Mouse (Mus musculus): ENCODE data around the gene Mknk2. TPM values are rescaled to one million over a fixed set of nuclear protein-coding genes. Genes with fewer than 3 reads are reported as not detected.
A peak's percentile ranks its signal among the peaks of the same experiment; 100 is the strongest.

Mknk2 gene
- polyA plus RNA-seq, 1 experiment from 2014 or later = 110 TPM

- DNase-seq (no peak), ATAC-seq (ENCODE audit: insufficient read depth) (no peak)
- peaks cover 86% of the 10 kb centered on the region for H3K36me3 ChIP-seq (ENCODE audit: insufficient read depth)
- H3K27me3 ChIP-seq (ENCODE audit: insufficient read depth, low read length) = no peaks in the 10 kb centered on the region
- H3K9ac ChIP-seq = no peak overlapping the region; the same call in 1 of the 2 replicates
- no peak overlapping the region for H3K27ac ChIP-seq (ENCODE audit: low read depth)
- H3K4me3 ChIP-seq (ENCODE audit: low read depth, low read length) = no peak overlapping the region
- peaks cover 15% of the 10 kb centered on the region for H3K4me1 ChIP-seq (ENCODE audit: insufficient read depth)
- WGBS = 84% methylated on average over 2 of the region's 2 CpGs
- H3K9me3 ChIP-seq (ENCODE audit: low read depth, low read length) = no peaks in the 10 kb centered on the region
- H3K4me2 ChIP-seq = no peak overlapping the region
- no peak for TF ChIP-seq CTCF (IDR thresholded peaks at IDR 0.05; ENCODE audit: low read depth)
These were observed 7.4 kb downstream of the Mknk2 start for GRCm38 (mm10) chr10:80670531-80670930.

DNA sequence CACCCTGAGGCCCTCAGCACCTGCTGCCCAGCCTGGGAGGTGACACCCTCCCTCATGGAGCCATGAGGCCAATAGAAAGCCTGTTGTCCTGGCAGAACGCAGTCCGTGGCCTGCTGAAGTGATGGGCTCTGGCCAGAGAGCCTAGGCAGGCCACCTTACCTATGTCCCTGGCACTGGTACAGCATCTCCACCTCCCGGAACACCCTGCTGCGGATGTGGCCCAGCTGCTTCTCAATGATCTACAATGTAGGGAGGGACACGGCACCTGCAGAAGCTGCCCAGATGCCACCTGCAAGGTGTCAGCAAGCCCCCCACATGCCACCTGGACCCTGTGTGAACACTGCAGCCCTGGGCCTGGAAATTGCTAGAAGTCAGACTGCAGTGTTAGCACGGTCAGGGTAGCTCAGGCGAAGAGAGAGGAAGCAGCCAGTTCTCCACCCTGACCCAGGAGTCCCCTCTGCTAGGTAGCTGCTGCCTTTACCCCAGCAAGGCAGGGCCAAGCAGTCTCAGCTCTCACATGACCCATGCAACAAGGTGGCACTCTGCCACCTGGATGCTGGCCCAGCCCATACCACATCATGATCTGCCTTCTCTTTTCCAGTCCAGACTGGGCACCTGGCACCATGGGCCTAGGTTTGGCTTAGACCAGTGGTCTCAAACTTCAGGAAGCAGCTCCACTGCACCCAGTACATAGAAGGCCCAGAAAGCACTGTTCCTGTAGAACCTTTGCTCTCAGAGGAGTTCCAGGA lies 8.0 kb downstream of the Mknk2 start:
- peaks cover 90% of the 10 kb centered on the region for H3K36me3 ChIP-seq (ENCODE audit: insufficient read depth)
- no peak overlapping the region for H3K4me2 ChIP-seq
- no peak for DNase-seq
- H3K27ac ChIP-seq (ENCODE audit: low read depth) = no peak overlapping the region
- H3K9ac ChIP-seq = no peak overlapping the region; the same call in 1 of the 2 replicates
- no peaks in the 10 kb centered on the region for H3K9me3 ChIP-seq (ENCODE audit: low read depth, low read length)
- ATAC-seq (ENCODE audit: insufficient read depth) = no peak
- H3K4me3 ChIP-seq (ENCODE audit: low read depth, low read length) = no peak overlapping the region
- no peak for TF ChIP-seq CTCF (IDR thresholded peaks at IDR 0.05; ENCODE audit: low read depth)
- H3K4me1 ChIP-seq (ENCODE audit: insufficient read depth) = peaks cover 17% of the 10 kb centered on the region
- no peaks in the 10 kb centered on the region for H3K27me3 ChIP-seq (ENCODE audit: insufficient read depth, low read length)
- WGBS = 97% methylated on average over 7 of the region's 7 CpGs

DNA sequence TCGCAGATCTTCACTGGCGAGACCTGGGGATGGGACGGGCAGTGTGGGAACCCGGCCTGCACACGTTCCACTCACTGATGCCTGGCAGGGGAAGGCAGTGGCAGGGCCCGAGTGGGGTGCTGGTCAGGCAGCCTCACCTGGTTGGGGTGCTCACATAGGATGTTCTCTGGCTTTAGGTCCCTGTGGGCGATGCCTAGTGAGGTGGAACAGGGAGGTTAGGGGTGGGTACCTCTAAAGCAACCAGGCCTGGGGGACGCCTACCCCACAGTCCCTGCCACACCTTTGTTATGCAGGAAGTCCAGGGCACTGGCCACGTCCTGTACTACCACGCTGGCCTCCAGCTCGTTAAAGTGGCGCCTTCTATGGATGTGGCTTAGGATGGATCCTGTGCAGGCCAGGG lies 8.9 kb downstream of the Mknk2 start:
- no peak for DNase-seq
- Histone ChIP-seq H3K27me3 (ENCODE audit: insufficient read depth, low read length) (no peaks in the 10 kb centered on the region), H3K27ac (ENCODE audit: low read depth) (no peak overlapping the region), H3K9me3 (ENCODE audit: low read depth, low read length) (no peaks in the 10 kb centered on the region), H3K4me3 (ENCODE audit: low read depth, low read length) (no peak overlapping the region), H3K4me2 (no peak overlapping the region), H3K4me1 (ENCODE audit: insufficient read depth) (peaks cover 14% of the 10 kb centered on the region), H3K36me3 (ENCODE audit: insufficient read depth) (peaks cover 85% of the 10 kb centered on the region), H3K9ac (no peak overlapping the region)
- no peak for TF ChIP-seq CTCF (IDR thresholded peaks at IDR 0.05; ENCODE audit: low read depth)
- no peak for ATAC-seq (ENCODE audit: insufficient read depth)
- 87% methylated on average over 12 of the region's 12 CpGs for WGBS

GRCm38 (mm10) chr10:80668614-80669013 lies 9.3 kb downstream of the Mknk2 start:
- peaks cover 83% of the 10 kb centered on the region for H3K36me3 ChIP-seq (ENCODE audit: insufficient read depth)
- DNase-seq (no peak), ATAC-seq (ENCODE audit: insufficient read depth) (no peak)
- no peak overlapping the region for H3K9ac ChIP-seq
- H3K4me2 ChIP-seq = no peak overlapping the region
- TF ChIP-seq CTCF (IDR thresholded peaks at IDR 0.05; ENCODE audit: low read depth) = no peak
- H3K9me3 ChIP-seq (ENCODE audit: low read depth, low read length) = no peaks in the 10 kb centered on the region
- H3K27me3 ChIP-seq (ENCODE audit: insufficient read depth, low read length) = no peaks in the 10 kb centered on the region
- no peak overlapping the region for H3K27ac ChIP-seq (ENCODE audit: low read depth)
- H3K4me1 ChIP-seq (ENCODE audit: insufficient read depth) = peaks cover 14% of the 10 kb centered on the region
- no peak overlapping the region for H3K4me3 ChIP-seq (ENCODE audit: low read depth, low read length)
- WGBS = 84% methylated on average over 11 of the region's 11 CpGs

DNA sequence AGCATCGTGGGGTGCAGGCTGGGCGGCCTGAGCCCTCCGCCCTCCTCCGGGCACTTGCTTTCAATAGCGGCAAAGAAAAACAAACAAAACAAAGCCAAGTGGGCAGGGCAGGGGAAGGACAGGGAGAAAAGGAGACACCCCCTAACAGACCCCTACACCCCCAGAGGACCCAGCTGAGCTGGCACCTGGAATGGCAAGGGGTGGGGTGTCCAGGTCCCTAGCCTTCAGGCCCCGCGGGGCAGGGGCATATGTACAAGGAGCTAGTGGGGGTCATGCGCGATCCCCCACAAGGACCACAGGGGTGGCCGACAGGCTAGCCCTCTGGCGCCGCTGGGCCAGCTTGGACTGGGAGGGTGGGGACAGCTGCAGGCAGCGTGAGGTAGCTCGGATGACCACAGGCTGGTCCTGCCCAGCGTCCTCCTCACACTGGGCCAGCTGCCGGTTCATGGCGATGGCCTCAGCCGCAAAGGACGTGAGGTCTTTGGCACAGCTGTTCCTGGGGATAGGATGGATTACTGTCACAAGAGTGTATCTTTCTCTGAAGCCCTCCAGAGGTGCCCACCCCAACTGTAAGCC lies 11.0 kb downstream of the Mknk2 start:
- H3K9ac ChIP-seq = no peak overlapping the region
- ATAC-seq (ENCODE audit: insufficient read depth) = no peak
- no peak overlapping the region for H3K4me3 ChIP-seq (ENCODE audit: low read depth, low read length)
- no peak for DNase-seq
- H3K27me3 ChIP-seq (ENCODE audit: insufficient read depth, low read length) = no peaks in the 10 kb centered on the region
- no peak overlapping the region for H3K4me2 ChIP-seq
- 64% methylated on average over 19 of the region's 19 CpGs for WGBS
- H3K4me1 ChIP-seq (ENCODE audit: insufficient read depth) = peaks cover 19% of the 10 kb centered on the region
- no peak for TF ChIP-seq CTCF (IDR thresholded peaks at IDR 0.05; ENCODE audit: low read depth)
- no peak overlapping the region for H3K27ac ChIP-seq (ENCODE audit: low read depth)
- H3K9me3 ChIP-seq (ENCODE audit: low read depth, low read length) = no peaks in the 10 kb centered on the region
- peaks cover 68% of the 10 kb centered on the region for H3K36me3 ChIP-seq (ENCODE audit: insufficient read depth)

DNA sequence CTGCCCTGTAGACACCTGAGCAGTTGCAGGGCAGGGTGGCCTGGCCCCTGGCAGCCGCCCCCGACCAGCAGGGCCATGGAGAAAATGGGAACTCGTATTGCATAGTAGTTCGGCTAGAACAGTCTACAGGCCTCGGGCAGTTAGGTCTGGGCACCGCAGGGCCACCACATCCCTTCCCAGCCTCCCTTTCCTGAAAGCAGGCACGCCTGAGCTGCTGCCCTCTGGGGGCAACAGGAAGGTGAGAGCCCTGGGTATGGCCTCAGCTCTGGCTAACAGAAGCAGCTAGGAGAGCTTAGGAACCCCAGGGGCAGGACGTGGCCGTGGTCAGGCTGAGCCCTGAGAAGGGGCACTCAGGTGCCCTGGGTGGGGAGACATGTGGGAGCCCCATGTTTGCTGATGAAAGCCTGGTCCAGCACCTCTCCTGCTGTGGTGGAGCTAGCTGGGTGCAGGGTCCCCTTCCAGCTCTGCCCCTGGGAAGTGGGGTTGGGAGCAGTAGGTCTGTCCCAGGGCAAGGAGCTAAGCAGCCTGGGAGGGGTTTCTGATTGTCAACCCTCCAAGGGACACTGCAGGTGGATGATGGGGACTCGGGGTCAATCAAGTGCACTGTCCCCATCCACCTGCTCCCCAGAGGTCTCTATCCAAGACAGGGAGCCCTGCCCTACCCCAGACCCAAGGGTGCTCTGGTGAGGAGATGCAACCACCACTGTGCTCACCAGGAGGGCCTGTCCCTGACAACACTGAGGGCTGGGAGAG lies 11.8 kb downstream of the Mknk2 start:
- DNase-seq (no peak), ATAC-seq (ENCODE audit: insufficient read depth) (no peak)
- H3K27ac ChIP-seq (ENCODE audit: low read depth) = no peak overlapping the region
- no peaks in the 10 kb centered on the region for H3K9me3 ChIP-seq (ENCODE audit: low read depth, low read length)
- no peak overlapping the region for H3K4me3 ChIP-seq (ENCODE audit: low read depth, low read length)
- H3K4me2 ChIP-seq = no peak overlapping the region
- WGBS = 72% methylated on average over 10 of the region's 10 CpGs
- no peaks in the 10 kb centered on the region for H3K27me3 ChIP-seq (ENCODE audit: insufficient read depth, low read length)
- H3K9ac ChIP-seq = no peak overlapping the region
- no peak for TF ChIP-seq CTCF (IDR thresholded peaks at IDR 0.05; ENCODE audit: low read depth)
- peaks cover 61% of the 10 kb centered on the region for H3K36me3 ChIP-seq (ENCODE audit: insufficient read depth)
- peaks cover 19% of the 10 kb centered on the region for H3K4me1 ChIP-seq (ENCODE audit: insufficient read depth)

DNA sequence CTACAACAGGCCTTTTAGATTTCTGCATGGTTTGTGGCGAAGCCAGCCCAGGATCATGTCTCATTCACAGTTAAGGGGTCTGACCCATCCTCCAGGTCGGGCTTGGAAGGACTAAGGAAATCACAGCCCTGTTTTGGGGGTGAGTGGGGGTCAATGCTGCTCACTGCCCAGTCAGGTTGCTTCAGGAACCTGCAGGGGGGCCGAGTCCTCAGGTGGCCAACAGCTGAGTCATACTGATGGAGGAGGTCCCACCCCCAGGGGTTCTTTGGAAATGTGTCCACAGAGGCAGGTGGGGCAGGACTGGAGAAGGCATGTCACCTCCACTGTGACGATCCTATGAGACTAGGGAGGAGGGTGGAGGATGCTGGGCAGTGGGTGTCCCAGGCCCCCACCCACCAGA lies 12.5 kb downstream of the Mknk2 start:
- Histone ChIP-seq H3K36me3 (ENCODE audit: insufficient read depth) (peaks cover 54% of the 10 kb centered on the region), H3K27me3 (ENCODE audit: insufficient read depth, low read length) (no peaks in the 10 kb centered on the region), H3K4me1 (ENCODE audit: insufficient read depth) (peaks cover 19% of the 10 kb centered on the region), H3K4me3 (ENCODE audit: low read depth, low read length) (no peak overlapping the region), H3K4me2 (peak overlapping the region; percentile 12; the same call in 1 of the 2 replicates), H3K9ac (no peak overlapping the region), H3K9me3 (ENCODE audit: low read depth, low read length) (no peaks in the 10 kb centered on the region), H3K27ac (ENCODE audit: low read depth) (peak overlapping the region; percentile 60)
- ATAC-seq (ENCODE audit: insufficient read depth) (no peak; the same call in 1 of the 2 replicates), DNase-seq (no peak)
- WGBS = 53% methylated on average over 4 of the region's 4 CpGs
- TF ChIP-seq CTCF (IDR thresholded peaks at IDR 0.05; ENCODE audit: low read depth) = no peak

Data from lung, embryonic 14.5 days (tissue).